Mouse (Mus musculus): ENCODE data around the gene Mcub. TPM values are rescaled to one million over a fixed set of nuclear protein-coding genes. Genes with fewer than 3 reads are reported as not detected.
A peak's percentile ranks its signal among the peaks of the same experiment; 100 is the strongest.

Gene Mcub
- polyA plus RNA-seq, 1 experiment from 2014 or later, result 2.4 TPM

GRCm38 (mm10) chr3:129943813-129944212, 26.2 kb downstream of the Mcub start:
- Histone ChIP-seq H3K4me2 (replicated peaks) (no peak overlapping the region), H3K9me3 (replicated peaks) (no peaks in the 10 kb centered on the region), H3K9ac (no peak overlapping the region), H3K4me3 (no peak overlapping the region), H3K36me3 (no peaks in the 10 kb centered on the region), H3K4me1 (no peaks in the 10 kb centered on the region), H3K27ac (no peak overlapping the region), H3K27me3 (no peaks in the 10 kb centered on the region)
- 78% methylated on average over 4 of the region's 4 CpGs for WGBS
- ATAC-seq (ENCODE audit: low FRiP score), result no peak

DNA sequence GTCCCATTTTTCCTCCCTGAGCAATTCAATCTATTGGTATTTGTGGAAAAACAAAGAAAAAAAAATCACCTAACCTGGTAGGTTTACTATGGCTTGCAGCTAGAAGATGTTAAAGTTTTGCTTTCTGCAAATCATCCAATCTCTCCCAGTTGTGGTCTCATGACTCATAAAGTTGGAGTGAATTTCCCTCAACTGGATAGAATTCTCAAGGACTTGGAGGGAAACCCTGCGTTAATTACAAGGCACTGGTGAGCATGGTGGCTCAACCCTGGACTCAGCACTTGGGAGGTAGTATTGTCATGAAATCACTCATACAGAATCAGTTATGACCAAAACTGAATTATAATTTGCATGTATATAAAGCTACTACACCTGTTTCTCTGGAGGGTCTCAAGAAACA, 28.7 kb downstream of the Mcub start:
- Histone ChIP-seq H3K27ac (no peak overlapping the region), H3K4me1 (peaks cover 2% of the 10 kb centered on the region; the same call in 1 of the 2 replicates), H3K9me3 (replicated peaks) (no peaks in the 10 kb centered on the region), H3K27me3 (no peaks in the 10 kb centered on the region), H3K36me3 (no peaks in the 10 kb centered on the region), H3K4me3 (no peak overlapping the region), H3K4me2 (replicated peaks) (no peak overlapping the region), H3K9ac (no peak overlapping the region)
- 90% methylated on average over 1 of the region's 1 CpGs for WGBS
- ATAC-seq (ENCODE audit: low FRiP score), result no peak

DNA sequence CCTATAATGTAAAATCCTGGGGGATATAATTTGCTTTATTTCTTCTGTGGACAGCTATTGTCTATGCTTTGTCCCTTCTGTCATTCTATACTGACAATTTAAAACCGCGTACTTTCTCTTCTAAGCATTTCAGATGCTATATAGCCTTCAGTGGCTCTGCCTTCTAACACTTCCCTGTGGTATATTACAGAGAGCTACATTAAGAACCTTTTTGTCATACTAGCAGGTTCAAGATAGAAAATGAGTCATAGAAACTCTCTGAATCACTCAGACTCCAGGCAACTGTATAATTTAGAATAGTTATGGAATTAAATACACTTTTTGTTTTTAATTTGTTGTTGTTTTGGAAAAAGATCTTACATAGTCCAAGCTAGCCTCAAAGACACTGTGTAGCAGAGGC, 29.2 kb downstream of the Mcub start:
- ATAC-seq (ENCODE audit: low FRiP score), result no peak
- H3K27ac ChIP-seq, result no peak overlapping the region
- H3K27me3 ChIP-seq, result no peaks in the 10 kb centered on the region
- H3K9ac ChIP-seq, result no peak overlapping the region
- H3K9me3 ChIP-seq (replicated peaks), result no peaks in the 10 kb centered on the region
- peaks cover 2% of the 10 kb centered on the region; the same call in 1 of the 2 replicates for H3K4me1 ChIP-seq
- no peak overlapping the region for H3K4me2 ChIP-seq (replicated peaks)
- no peak overlapping the region for H3K4me3 ChIP-seq
- WGBS, result 90% methylated on average over 2 of the region's 2 CpGs
- no peaks in the 10 kb centered on the region for H3K36me3 ChIP-seq

- no peaks in the 10 kb centered on the region for H3K27me3 ChIP-seq
- H3K4me3 ChIP-seq, result no peak overlapping the region
- H3K9ac ChIP-seq, result no peak overlapping the region
- no peak overlapping the region for H3K27ac ChIP-seq
- H3K9me3 ChIP-seq (replicated peaks), result no peaks in the 10 kb centered on the region
- ATAC-seq (ENCODE audit: low FRiP score), result no peak
- no peak overlapping the region for H3K4me2 ChIP-seq (replicated peaks)
- H3K36me3 ChIP-seq, result no peaks in the 10 kb centered on the region
- 51% methylated on average over 7 of the region's 7 CpGs for WGBS
- H3K4me1 ChIP-seq, result peaks cover 2% of the 10 kb centered on the region; the same call in 1 of the 2 replicates
Measured at GRCm38 (mm10) chr3:129939058-129939457, 30.9 kb downstream of the Mcub start.

DNA sequence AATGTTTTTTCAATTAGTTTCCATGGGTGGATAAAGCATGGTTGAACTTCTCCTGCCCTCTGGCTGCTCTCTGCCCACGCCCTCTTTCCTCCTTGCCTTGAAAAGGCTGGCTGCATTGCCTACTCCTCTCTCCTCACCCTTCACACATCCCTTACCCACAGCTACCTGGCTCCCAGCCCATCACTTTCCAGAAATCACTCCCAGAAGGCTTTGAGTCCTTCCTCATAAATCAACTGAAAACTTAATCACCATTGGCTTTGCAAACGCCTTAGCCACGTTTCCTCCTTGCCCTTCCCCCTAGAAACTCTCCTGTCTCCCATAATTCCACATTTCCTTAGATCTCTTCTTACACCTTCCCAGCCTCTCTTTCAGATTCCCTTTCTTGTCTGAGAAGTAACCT, 32.2 kb downstream of the Mcub start:
- 73% methylated on average over 3 of the region's 3 CpGs for WGBS
- no peak overlapping the region for H3K27ac ChIP-seq
- ATAC-seq (ENCODE audit: low FRiP score), result no peak
- no peak overlapping the region for H3K9ac ChIP-seq
- H3K4me3 ChIP-seq, result no peak overlapping the region
- no peaks in the 10 kb centered on the region for H3K9me3 ChIP-seq (replicated peaks)
- no peak overlapping the region for H3K4me2 ChIP-seq (replicated peaks)
- H3K36me3 ChIP-seq, result no peaks in the 10 kb centered on the region
- no peaks in the 10 kb centered on the region for H3K27me3 ChIP-seq
- H3K4me1 ChIP-seq, result peaks cover 2% of the 10 kb centered on the region; the same call in 1 of the 2 replicates

GRCm38 (mm10) chr3:129936561-129936960, 33.4 kb downstream of the Mcub start:
- WGBS, result 70% methylated on average over 9 of the region's 9 CpGs
- no peaks in the 10 kb centered on the region for H3K9me3 ChIP-seq (replicated peaks)
- no peak overlapping the region for H3K9ac ChIP-seq
- H3K27ac ChIP-seq, result no peak overlapping the region
- H3K4me2 ChIP-seq (replicated peaks), result no peak overlapping the region
- H3K4me3 ChIP-seq, result no peak overlapping the region
- H3K27me3 ChIP-seq, result no peaks in the 10 kb centered on the region
- peaks cover 2% of the 10 kb centered on the region; the same call in 1 of the 2 replicates for H3K4me1 ChIP-seq
- H3K36me3 ChIP-seq, result no peaks in the 10 kb centered on the region
- no peak for ATAC-seq (ENCODE audit: low FRiP score)

DNA sequence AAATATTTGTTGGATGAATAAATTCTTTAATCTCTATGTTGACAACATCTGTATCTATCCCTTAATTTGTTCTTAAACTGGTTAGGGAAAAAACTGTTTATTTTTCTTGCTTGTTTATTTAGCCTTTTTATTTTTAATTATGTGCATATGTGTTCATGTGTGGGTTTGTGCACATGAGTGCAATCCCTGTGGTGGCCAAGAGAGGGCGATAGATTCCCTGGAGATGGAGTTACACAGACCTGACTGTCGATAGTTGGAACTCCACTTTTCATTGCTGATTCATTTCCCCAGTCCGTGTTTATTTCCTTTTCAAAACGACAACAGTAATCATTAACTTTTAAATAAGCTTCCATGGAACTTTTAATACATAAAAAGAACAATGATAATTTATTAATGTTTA, 37.6 kb downstream of the Mcub start:
- H3K27me3 ChIP-seq, result no peaks in the 10 kb centered on the region
- WGBS, result 52% methylated on average over 4 of the region's 4 CpGs
- no peak overlapping the region for H3K27ac ChIP-seq
- H3K9me3 ChIP-seq (replicated peaks), result no peaks in the 10 kb centered on the region
- no peaks in the 10 kb centered on the region for H3K4me1 ChIP-seq
- H3K4me3 ChIP-seq, result no peak overlapping the region
- ATAC-seq (ENCODE audit: low FRiP score), result no peak
- no peak overlapping the region for H3K4me2 ChIP-seq (replicated peaks)
- no peaks in the 10 kb centered on the region for H3K36me3 ChIP-seq
- no peak overlapping the region for H3K9ac ChIP-seq

DNA sequence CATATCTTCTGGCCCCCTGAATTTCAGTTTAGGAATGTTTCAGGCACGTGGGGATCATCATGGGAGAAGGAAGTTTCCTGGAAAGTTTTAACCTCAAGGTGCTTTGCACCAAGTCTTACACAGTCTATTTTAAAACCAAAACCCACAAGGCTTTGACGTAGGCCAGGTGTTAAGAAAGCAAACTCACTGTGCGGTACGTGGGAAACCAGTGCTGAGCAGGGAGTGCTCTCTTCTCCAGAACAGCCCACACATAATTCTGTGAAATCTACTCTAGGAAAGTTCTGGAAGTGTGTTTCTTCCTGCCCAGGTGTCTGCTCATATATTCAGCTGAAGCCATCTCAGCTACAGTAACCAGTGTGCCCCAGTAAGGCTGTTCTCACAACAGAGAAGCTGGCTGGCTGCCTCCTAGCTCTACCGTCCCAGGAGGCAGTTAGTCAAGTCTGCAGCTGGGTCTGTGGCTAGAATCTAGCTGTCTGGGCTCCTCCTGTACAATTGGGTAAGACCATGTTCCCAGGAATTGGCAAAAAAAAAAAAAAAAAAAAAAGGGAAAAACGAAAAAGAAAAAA, 39.7 kb downstream of the Mcub start:
- Histone ChIP-seq H3K4me3 (no peak overlapping the region), H3K27ac (no peak overlapping the region), H3K9ac (no peak overlapping the region), H3K36me3 (no peaks in the 10 kb centered on the region), H3K27me3 (no peaks in the 10 kb centered on the region), H3K9me3 (replicated peaks) (no peaks in the 10 kb centered on the region), H3K4me2 (replicated peaks) (no peak overlapping the region), H3K4me1 (no peaks in the 10 kb centered on the region)
- 77% methylated on average over 5 of the region's 6 CpGs for WGBS
- no peak for ATAC-seq (ENCODE audit: low FRiP score)

- Histone ChIP-seq H3K9me3 (replicated peaks) (no peaks in the 10 kb centered on the region), H3K9ac (no peak overlapping the region), H3K27me3 (no peaks in the 10 kb centered on the region), H3K4me2 (replicated peaks) (no peak overlapping the region), H3K36me3 (no peaks in the 10 kb centered on the region), H3K4me1 (no peaks in the 10 kb centered on the region), H3K27ac (no peak overlapping the region), H3K4me3 (no peak overlapping the region)
- ATAC-seq (ENCODE audit: low FRiP score), result no peak
- 87% methylated on average over 3 of the region's 3 CpGs for WGBS
Measured at GRCm38 (mm10) chr3:129925861-129926260, 44.1 kb downstream of the Mcub start.

- Histone ChIP-seq H3K9ac (no peak overlapping the region), H3K27ac (no peak overlapping the region), H3K9me3 (replicated peaks) (no peaks in the 10 kb centered on the region), H3K27me3 (no peaks in the 10 kb centered on the region), H3K4me3 (no peak overlapping the region), H3K36me3 (no peaks in the 10 kb centered on the region), H3K4me2 (replicated peaks) (no peak overlapping the region), H3K4me1 (no peaks in the 10 kb centered on the region)
- 93% methylated on average over 7 of the region's 7 CpGs for WGBS
- ATAC-seq (ENCODE audit: low FRiP score), result no peak
Measured at GRCm38 (mm10) chr3:129923581-129923980, 46.4 kb downstream of the Mcub start.

- Histone ChIP-seq H3K4me1 (no peaks in the 10 kb centered on the region), H3K4me3 (no peak overlapping the region), H3K9me3 (replicated peaks) (no peaks in the 10 kb centered on the region), H3K36me3 (peaks cover 3% of the 10 kb centered on the region; the same call in 1 of the 2 replicates), H3K4me2 (replicated peaks) (no peak overlapping the region; the same call in 1 of the 2 replicates), H3K9ac (no peak overlapping the region), H3K27me3 (no peaks in the 10 kb centered on the region), H3K27ac (no peak overlapping the region)
- ATAC-seq (ENCODE audit: low FRiP score), result peak; percentile 73
- 16% methylated on average over 13 of the region's 13 CpGs for WGBS
Measured at GRCm38 (mm10) chr3:129918434-129918833, 51.6 kb downstream of the Mcub start.

GRCm38 (mm10) chr3:129917424-129917823, 52.6 kb downstream of the Mcub start:
- H3K9ac ChIP-seq, result no peak overlapping the region
- H3K4me3 ChIP-seq, result no peak overlapping the region
- no peak overlapping the region for H3K4me2 ChIP-seq (replicated peaks)
- peaks cover 11% of the 10 kb centered on the region for H3K36me3 ChIP-seq
- no peaks in the 10 kb centered on the region for H3K9me3 ChIP-seq (replicated peaks)
- 82% methylated on average over 3 of the region's 3 CpGs for WGBS
- H3K4me1 ChIP-seq, result no peaks in the 10 kb centered on the region
- H3K27me3 ChIP-seq, result no peaks in the 10 kb centered on the region
- no peak for ATAC-seq (ENCODE audit: low FRiP score)
- H3K27ac ChIP-seq, result no peak overlapping the region

GRCm38 (mm10) chr3:129913241-129913640, 56.8 kb downstream of the Mcub start:
- H3K9me3 ChIP-seq (replicated peaks), result no peaks in the 10 kb centered on the region
- H3K9ac ChIP-seq, result no peak overlapping the region
- H3K4me3 ChIP-seq, result no peak overlapping the region
- 96% methylated on average over 13 of the region's 13 CpGs for WGBS
- no peaks in the 10 kb centered on the region for H3K27me3 ChIP-seq
- H3K4me2 ChIP-seq (replicated peaks), result no peak overlapping the region
- H3K36me3 ChIP-seq, result peaks cover 41% of the 10 kb centered on the region
- ATAC-seq (ENCODE audit: low FRiP score), result no peak
- no peak overlapping the region for H3K27ac ChIP-seq
- no peaks in the 10 kb centered on the region for H3K4me1 ChIP-seq

Data from hindbrain, embryonic 12.5 days (tissue).